Mouse (Mus musculus) limb, embryonic 10.5 days (tissue): Measurements from ENCODE around the gene Amdhd2. TPM values are rescaled to one million over a fixed set of nuclear protein-coding genes. Genes with fewer than 3 reads are reported as not detected.

Experiments used
- DNase-seq: peaks from one replicate; pipeline ENCODE4 v3.0.0-alpha.2; 2017; ENCODE audit warnings: low spot score
- H3K27ac ChIP-seq: fragments of 300-500 bp; sonication (generic); 2 replicates; pipeline ENCODE4 v1.5.1; 2016; ENCODE audit warnings: mild to moderate bottlenecking
- H3K27me3 ChIP-seq: fragments of 300-500 bp; sonication (generic); 2 replicates; pipeline ENCODE4 v1.6.1; 2016; ENCODE audit warnings: low read depth, mild to moderate bottlenecking; ENCODE audit not compliant: poor library complexity, severe bottlenecking
- H3K36me3 ChIP-seq: fragments of 300-500 bp; sonication (generic); 2 replicates; pipeline ENCODE4 v1.6.1; 2016; ENCODE audit warnings: mild to moderate bottlenecking, moderate library complexity
- H3K4me1 ChIP-seq: fragments of 300-500 bp; sonication (generic); 2 replicates; pipeline ENCODE4 v1.6.1; 2016
- H3K4me3 ChIP-seq: fragments of 300-500 bp; sonication (generic); 2 replicates; pipeline ENCODE4 v1.5.1; 2016; ENCODE audit warnings: mild to moderate bottlenecking, moderate library complexity
- H3K9me3 ChIP-seq: fragments of 300-500 bp; sonication (generic); replicated peaks from 2 replicates; pipeline ENCODE4 v1.6.1; 2016; ENCODE audit warnings: mild to moderate bottlenecking
- WGBS: fragments of 180-500 bp; shearing (Covaris S2); methylation state at CpG from one replicate; pipeline ENCODE4 v1.1.7; 2016; 5-methylcytosine and 5-hydroxymethylcytosine counted together
- polyA plus RNA-seq: library from polyadenylated mRNA; unstranded; fragments of >200 nt; fragmentation: Nextera tagmentation; extraction: Ambion mirVana; gene quantifications from 2 replicates; pipeline ENCODE4 v1.2.1, GENCODE M21; 2016

Amdhd2 gene
- 49.1 and 49.5 TPM in 2 replicates for polyA plus RNA-seq

DNA sequence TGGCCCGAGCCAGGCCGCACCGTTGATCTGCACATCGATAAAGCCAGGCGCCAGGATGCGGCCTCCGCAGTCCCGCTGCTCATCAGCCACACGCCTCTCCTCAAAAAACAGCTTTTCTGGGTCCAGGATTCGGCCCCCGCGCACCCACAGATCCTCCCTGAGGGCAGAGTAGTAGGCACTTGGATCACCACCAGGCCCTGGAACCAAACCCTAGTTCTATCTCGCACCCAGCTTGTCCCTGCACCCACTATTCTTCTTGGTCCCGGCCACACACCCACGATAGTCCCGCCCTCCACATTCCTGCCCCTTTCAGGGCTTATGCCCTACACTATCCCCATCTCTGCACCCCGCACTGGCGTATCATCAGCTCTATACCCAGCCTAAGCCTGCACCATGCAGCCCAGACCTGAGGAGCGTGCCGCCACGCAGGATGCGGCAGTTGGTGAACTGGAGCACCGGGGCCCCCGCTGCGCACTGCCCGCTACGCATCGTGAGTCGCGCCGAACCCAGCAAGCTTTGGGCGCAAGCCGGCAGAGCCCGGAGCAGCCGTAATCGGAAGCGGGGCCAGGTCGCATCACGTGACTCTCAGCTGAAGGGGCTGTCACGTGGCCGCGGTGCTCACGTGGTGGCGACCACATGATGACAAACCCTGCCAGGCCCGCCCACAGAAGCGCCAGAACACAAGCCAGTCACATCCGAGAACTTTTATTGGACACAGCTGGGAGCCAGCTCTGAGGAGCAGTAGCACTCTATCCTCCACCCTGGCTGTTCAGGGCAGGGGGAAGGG lies at the start of gene Amdhd2:
Amdhd2 (minus strand) TSS at position 591 of the 787 bp plus-strand sequence.
- WGBS: under 1% methylated on average over 47 of the region's 47 CpGs
- Histone ChIP-seq H3K4me3 (peak within 1 kb of the TSS; percentile 75), H3K27me3 (no peaks in the 10 kb centered on the region), H3K36me3 (peaks cover 36% of the 10 kb centered on the region), H3K27ac (peak within 1 kb of the TSS; percentile 84), H3K4me1 (peaks cover 30% of the 10 kb centered on the region), H3K9me3 (no peaks in the 10 kb centered on the region)
- peak; percentile 100 for DNase-seq

DNA sequence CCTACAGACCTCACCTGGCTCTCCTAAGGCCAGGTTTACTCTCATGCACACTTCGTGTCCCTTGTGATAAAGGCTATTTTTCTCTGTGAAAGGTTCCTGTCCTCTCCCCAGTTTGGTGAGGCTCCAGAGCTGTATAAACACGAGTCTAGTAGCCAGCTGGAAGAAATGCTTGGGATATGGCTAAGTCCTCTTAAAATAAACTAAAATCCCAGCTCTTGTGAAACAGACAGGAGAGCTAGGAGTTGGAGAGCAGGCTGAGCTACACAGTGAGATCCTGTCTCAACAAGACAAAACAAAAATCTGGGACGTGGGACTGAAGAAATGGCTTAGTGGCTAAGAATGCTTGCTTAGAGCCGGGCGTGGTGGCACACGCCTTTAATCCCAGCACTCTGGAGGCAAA lies 49.6 kb upstream of the Amdhd2 start:
- Histone ChIP-seq H3K4me3 (no peak overlapping the region), H3K27ac (no peak overlapping the region), H3K36me3 (peaks cover 38% of the 10 kb centered on the region), H3K4me1 (peaks cover 46% of the 10 kb centered on the region), H3K9me3 (no peaks in the 10 kb centered on the region), H3K27me3 (no peaks in the 10 kb centered on the region)
- DNase-seq: no peak
- WGBS: 80% methylated on average over 6 of the region's 6 CpGs

DNA sequence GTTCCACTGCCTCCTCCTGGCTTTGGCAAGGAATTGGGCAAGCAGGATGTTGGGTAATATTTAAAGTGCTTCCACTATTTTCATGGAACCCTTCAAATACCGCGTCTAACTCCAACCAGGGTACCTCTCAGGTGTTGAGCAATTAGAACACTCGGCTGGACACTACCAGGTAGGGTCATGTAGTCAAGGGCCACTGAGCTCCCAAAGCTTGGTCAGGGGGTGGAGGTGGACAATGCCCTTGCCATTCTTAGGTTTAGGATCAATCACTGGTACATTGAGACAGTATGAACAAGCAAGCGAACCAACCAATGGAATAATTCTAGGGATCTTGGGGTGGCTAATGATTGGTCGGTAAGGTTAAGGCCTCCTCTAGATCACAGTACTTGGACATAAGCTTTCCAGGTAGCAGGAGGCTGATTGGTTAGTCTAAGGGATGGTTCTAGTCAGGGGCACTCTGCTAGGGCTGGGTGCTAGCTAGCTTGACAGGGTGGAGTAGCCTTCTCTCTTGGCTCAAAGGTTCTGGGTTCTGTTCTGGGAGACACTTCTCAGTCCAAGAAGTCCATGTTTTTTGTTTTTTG lies 49.0 kb upstream of the Amdhd2 start:
- no peak for DNase-seq
- WGBS: 28% methylated on average over 5 of the region's 5 CpGs
- H3K4me1 ChIP-seq: peaks cover 52% of the 10 kb centered on the region
- H3K4me3 ChIP-seq: peak overlapping the region; percentile 70
- peaks cover 35% of the 10 kb centered on the region for H3K36me3 ChIP-seq
- H3K27me3 ChIP-seq: peaks cover 5% of the 10 kb centered on the region
- H3K9me3 ChIP-seq: no peaks in the 10 kb centered on the region
- peak overlapping the region; percentile 96 for H3K27ac ChIP-seq

DNA sequence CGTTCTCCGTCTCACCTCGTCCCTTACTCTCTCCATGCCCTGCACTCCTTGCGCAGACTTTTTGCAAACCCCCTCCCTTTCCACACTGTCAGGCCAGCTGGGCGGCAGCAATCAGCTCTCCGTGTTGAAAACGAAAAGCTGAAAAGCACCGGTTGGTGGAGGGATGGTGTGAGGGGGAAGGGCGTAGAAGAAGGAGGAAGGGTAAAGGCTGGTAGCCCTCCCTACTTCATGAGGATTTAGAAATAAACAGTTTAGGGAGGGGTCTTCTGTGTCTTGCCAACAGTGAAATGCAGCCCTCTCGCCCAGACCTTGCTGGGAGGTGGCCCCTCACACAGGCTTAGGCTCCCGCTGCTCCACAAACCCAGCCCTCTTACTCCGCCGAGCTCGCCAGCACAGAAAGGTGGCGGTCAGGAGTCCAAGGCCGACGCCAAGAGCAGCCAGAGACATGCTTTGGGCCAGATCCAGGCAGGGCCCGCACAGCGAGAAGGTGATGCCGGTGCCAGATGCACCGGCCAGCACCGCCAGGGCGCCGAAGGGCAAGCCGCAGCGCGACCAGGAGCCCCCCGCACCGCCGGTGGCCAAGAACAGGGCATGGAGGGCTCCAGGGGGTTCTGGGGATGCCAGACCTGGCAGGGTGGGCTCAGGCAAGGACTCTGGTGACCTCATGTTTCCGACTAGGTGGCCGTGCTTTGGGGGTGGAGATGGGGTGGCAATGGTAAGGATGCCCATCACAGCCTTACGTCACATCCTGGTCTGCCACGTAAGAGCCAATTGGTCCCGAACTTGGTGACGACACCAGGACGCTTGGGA lies 48.3 kb upstream of the Amdhd2 start:
- Histone ChIP-seq H3K27me3 (peaks cover 12% of the 10 kb centered on the region), H3K4me3 (peak overlapping the region; percentile 70), H3K9me3 (no peaks in the 10 kb centered on the region), H3K27ac (peak overlapping the region; percentile 96), H3K36me3 (peaks cover 29% of the 10 kb centered on the region), H3K4me1 (peaks cover 59% of the 10 kb centered on the region)
- 2% methylated on average over 37 of the region's 37 CpGs for WGBS
- peak; percentile 85 for DNase-seq

DNA sequence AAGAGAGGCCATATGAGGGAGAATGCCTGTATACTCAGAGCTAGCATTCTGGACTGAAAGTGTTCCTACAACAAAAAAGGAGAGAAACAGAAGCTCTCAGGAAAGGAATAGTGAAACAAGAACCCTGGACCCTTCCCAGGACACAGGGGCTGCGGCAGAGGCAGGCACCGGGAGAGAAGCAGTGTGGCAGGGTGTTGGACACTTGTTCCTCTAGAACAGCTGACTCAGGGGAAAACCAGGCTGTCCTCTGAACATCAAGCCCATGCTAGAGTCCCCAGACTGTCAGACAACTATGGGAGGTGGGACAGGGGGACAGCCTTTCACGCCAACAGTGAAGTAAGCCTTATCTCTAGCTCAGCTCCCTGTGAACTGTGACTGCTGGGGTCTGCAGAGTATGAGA lies 47.0 kb upstream of the Amdhd2 start:
- Histone ChIP-seq H3K4me1 (peaks cover 72% of the 10 kb centered on the region), H3K9me3 (no peaks in the 10 kb centered on the region), H3K4me3 (peak overlapping the region; percentile 70), H3K27me3 (peaks cover 22% of the 10 kb centered on the region), H3K36me3 (peaks cover 17% of the 10 kb centered on the region), H3K27ac (peak overlapping the region; percentile 96)
- DNase-seq: no peak
- WGBS: 83% methylated on average over 3 of the region's 3 CpGs

DNA sequence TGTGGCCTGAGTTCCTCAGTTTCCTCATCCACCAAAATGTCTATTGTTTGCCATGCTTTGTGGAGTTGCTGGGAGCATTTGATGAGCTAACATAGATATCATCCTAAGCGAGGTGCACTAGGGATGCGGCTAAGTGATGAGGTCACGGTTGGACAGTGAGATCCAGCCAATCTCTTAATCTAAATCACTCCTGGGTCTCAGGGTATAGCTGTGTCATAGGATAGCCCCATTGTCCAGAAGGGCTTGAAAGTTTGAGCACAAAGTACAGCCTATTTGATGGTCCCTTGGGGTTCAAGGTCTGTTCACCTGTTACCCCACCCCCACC lies 46.3 kb upstream of the Amdhd2 start:
- H3K9me3 ChIP-seq: no peaks in the 10 kb centered on the region
- H3K4me3 ChIP-seq: peak overlapping the region; percentile 70
- peaks cover 10% of the 10 kb centered on the region for H3K36me3 ChIP-seq
- peaks cover 22% of the 10 kb centered on the region for H3K27me3 ChIP-seq
- DNase-seq: no peak
- H3K27ac ChIP-seq: peak overlapping the region; percentile 96
- H3K4me1 ChIP-seq: peaks cover 79% of the 10 kb centered on the region
- WGBS: 77% methylated on average over 3 of the region's 3 CpGs

DNA sequence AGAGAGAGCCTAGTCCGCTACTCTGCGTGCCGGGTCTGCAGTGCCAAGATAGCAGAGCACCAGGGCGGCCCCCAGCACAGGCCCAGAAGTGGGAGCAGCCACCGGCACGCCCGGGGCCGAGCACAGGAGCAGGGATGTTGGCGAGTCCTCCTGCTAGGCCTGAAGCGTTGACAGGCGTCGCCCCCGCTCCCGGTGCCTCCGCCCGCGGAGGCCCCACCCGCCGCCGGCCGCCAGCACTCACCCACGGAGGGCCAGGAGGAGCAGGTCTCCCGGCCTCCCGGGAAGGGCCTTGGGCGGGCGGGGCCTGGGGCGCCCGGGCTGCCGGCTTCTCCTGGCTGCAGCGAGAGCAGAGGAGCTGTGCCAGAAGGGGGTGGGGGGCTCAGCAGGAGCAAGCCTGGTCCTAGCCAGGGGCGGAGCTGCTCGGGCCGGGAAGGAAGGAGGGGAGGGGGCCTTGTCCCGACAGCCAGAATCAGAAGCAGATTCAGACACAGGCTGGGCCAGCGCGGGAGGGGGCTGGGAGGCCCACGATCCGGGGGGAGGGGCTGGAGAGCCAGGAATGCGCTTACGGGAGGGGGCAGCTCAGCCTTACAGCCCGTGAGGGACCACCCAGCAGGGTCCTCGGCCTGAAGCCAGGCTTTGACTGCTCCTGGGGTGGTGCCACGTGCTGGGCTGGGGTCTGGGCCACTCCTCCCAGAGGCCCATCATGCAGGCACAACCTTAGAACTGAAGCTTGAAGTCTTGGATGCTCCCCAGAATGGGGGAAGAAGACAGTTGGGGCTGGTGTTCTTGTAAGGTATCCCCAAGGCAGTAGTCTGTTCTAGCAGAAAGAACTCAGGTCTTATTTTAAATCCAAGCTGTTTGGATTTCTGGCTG lies 45.7 kb upstream of the Amdhd2 start, which contains the start of gene Ntn3:
Ntn3 (minus strand) TSS at position 489 of the 873 bp plus-strand sequence.
- H3K27me3 ChIP-seq: peaks cover 22% of the 10 kb centered on the region
- WGBS: under 1% methylated on average over 43 of the region's 43 CpGs
- peaks cover 85% of the 10 kb centered on the region for H3K4me1 ChIP-seq
- peak within 1 kb of the TSS; percentile 70 for H3K4me3 ChIP-seq
- H3K36me3 ChIP-seq: peaks cover 4% of the 10 kb centered on the region; the same call in 1 of the 2 replicates
- no peaks in the 10 kb centered on the region for H3K9me3 ChIP-seq
- peak within 1 kb of the TSS; percentile 96 for H3K27ac ChIP-seq
- peak; percentile 91 for DNase-seq

DNA sequence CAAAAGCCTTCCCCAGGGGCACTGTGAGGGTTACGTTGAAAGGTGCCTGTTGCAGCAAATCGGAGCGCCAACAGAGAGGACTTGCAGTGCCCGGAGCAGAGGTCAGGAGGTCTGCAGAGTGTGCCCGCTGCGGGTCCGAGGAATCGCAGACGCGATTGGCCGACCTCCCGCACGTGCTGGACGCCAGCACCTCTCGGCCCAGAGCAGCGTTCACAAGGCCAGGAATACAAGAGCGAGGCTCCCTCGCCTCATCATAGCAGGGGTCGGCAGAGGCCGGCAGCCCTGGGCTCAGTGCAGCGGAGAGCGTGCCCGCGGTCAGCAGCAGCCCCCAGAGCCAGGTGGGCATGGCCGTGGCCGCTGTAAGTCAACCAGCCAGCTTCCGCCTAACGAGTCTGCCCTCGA lies 45.1 kb upstream of the Amdhd2 start:
- Histone ChIP-seq H3K27me3 (peaks cover 22% of the 10 kb centered on the region), H3K27ac (peak overlapping the region; percentile 96), H3K4me1 (peaks cover 90% of the 10 kb centered on the region), H3K36me3 (peaks cover 4% of the 10 kb centered on the region; the same call in 1 of the 2 replicates), H3K9me3 (no peaks in the 10 kb centered on the region), H3K4me3 (peak overlapping the region; percentile 70)
- 1% methylated on average over 29 of the region's 29 CpGs for WGBS
- DNase-seq: peak; percentile 75

DNA sequence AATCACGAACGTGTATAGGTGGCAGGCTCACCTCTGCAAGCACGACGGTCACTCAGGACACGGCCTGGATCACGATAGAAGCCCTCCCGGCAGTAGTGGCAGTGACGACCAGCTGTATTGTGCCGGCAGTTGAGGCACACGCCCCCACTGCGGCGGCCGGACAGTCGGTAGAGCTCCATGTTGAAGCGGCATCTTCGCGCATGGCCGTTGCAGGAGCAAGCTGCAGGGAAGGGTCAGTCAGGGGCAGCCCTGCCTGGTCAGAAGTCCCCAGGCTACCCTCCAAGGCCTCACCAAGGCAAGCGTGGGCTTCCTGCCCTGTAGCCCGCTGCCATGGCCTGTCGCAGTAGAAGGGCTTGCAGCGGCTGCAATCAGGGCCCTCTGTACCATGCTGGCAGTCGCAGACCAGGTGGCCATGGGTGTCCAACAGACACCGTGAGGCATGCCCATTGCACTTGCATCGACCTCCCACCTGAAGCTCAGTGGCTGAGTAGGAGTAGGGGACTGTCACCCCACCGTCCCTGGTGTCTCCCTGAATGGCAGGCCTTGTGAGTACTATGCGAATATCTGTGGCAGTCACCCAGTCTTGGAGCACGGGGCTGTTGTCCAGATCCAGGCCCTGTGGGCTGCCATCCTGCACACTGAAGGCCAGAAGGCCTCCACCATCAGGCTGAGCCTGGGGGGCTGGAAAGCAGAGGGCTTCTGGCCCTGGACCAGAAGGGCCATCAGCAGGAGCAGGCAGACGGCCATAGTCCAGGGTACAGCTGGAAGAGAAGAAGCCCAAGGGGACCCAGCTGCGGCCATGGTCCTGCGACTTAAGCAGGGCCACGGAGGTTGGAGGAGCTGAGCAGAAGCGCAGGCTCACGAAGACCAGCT lies 44.4 kb upstream of the Amdhd2 start:
- Histone ChIP-seq H3K4me3 (peak overlapping the region; percentile 70), H3K36me3 (peaks cover 4% of the 10 kb centered on the region; the same call in 1 of the 2 replicates), H3K27me3 (peaks cover 22% of the 10 kb centered on the region), H3K9me3 (no peaks in the 10 kb centered on the region), H3K27ac (peak overlapping the region; percentile 96), H3K4me1 (peaks cover 90% of the 10 kb centered on the region)
- DNase-seq: peak; percentile 44
- 60% methylated on average over 34 of the region's 34 CpGs for WGBS

DNA sequence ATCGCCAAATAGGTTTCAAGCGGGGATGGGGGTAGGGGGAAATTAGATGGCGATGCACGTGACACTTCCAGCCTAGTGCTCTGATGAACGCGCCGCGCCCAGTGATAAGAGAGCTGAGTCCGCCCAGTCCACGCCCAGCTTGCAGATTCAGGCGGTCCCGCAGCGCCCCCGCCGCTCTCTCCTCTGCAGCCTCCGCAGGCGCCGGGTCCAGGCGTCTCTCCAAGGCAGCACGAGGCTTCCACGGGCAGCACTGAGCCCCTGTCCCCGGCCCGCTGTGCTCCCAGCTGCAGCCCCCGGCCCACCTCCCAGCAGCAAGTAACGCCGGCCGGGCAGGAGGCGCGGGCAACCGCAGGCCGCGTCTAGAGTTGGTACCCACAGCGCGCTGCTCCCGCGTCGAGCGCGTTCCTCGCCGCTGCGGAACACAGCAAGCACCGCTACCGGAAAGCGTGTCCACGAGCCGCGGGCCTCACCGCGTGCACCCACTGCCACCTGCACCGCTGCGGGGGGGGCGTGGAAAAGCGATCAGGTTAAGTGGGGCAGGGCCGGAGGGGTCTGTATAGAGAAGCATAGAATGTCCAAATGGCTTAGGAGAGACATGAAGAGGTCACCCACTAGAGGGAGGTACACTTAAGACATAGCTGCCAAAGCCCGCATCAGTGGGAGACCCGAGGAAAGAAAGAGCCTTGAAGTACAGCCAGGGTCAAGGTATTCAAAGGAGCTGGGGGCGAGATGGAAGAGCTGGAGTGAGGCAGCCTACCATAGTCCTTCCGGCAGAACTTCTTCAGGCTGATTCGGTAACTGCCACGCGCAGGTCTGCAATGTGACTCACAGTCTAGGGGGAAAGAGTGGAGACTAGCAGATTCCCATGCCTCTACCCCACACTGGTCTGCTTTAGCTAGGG lies 43.1 kb upstream of the Amdhd2 start:
- peak overlapping the region; percentile 87 for H3K27ac ChIP-seq
- H3K4me1 ChIP-seq: peaks cover 79% of the 10 kb centered on the region
- 6% methylated on average over 62 of the region's 62 CpGs for WGBS
- DNase-seq: peak; percentile 70
- no peaks in the 10 kb centered on the region for H3K9me3 ChIP-seq
- peaks cover 22% of the 10 kb centered on the region for H3K27me3 ChIP-seq
- H3K4me3 ChIP-seq: peak overlapping the region; percentile 70
- peaks cover 4% of the 10 kb centered on the region; the same call in 1 of the 2 replicates for H3K36me3 ChIP-seq
